Mouse (Mus musculus) embryonic facial prominence, embryonic 12.5 days (tissue): ENCODE measurements around the gene Elavl3. TPM values are rescaled to one million over a fixed set of nuclear protein-coding genes. Genes with fewer than 3 reads are reported as not detected.

Source experiments
- ATAC-seq: fragments of 200-750 bp; cut with Nextera tagmentation; 2 replicates; pipeline ENCODE4 v1.8.0; 2017; ENCODE audit not compliant: insufficient number of reproducible peaks, insufficient read depth, low FRiP score, low TSS enrichment
- H3K27ac ChIP-seq: fragments of 300-500 bp; sonication (generic); 2 replicates; pipeline ENCODE4 v1.5.1; 2016; ENCODE audit warnings: mild to moderate bottlenecking
- H3K27me3 ChIP-seq: fragments of 300-500 bp; sonication (generic); 2 replicates; pipeline ENCODE4 v1.6.1; 2016; ENCODE audit warnings: mild to moderate bottlenecking, moderate library complexity
- H3K36me3 ChIP-seq: fragments of 300-500 bp; sonication (generic); 2 replicates; pipeline ENCODE4 v1.6.1; 2016; ENCODE audit warnings: mild to moderate bottlenecking
- H3K4me1 ChIP-seq: fragments of 300-500 bp; sonication (generic); 2 replicates; pipeline ENCODE4 v1.6.1; 2016
- H3K4me2 ChIP-seq: fragments of 300-500 bp; sonication (generic); replicated peaks from 2 replicates; pipeline ENCODE4 v1.6.1; 2016; ENCODE audit warnings: mild to moderate bottlenecking, moderate library complexity
- H3K4me3 ChIP-seq: fragments of 300-500 bp; sonication (generic); 2 replicates; pipeline ENCODE4 v1.5.1; 2016; ENCODE audit warnings: mild to moderate bottlenecking
- H3K9ac ChIP-seq: fragments of 300-500 bp; sonication (generic); 2 replicates; pipeline ENCODE4 v1.6.1; 2016; ENCODE audit warnings: mild to moderate bottlenecking, moderate library complexity
- H3K9me3 ChIP-seq: fragments of 300-500 bp; sonication (generic); 2 replicates; pipeline ENCODE4 v1.6.1; 2016; ENCODE audit warnings: mild to moderate bottlenecking, moderate library complexity
- WGBS: fragments of 180-500 bp; shearing (Covaris S2); methylation state at CpG from one replicate; pipeline ENCODE4 v1.1.7; 2016; 5-methylcytosine and 5-hydroxymethylcytosine counted together
- polyA plus RNA-seq: library from polyadenylated mRNA; unstranded; fragments of >200 nt; fragmentation: Nextera tagmentation; extraction: Ambion mirVana; gene quantifications from 2 replicates; pipeline ENCODE4 v1.2.1, GENCODE M21; 2016

Elavl3 gene
- polyA plus RNA-seq, 1 experiment from 2014 or later: 6.4 TPM

DNA sequence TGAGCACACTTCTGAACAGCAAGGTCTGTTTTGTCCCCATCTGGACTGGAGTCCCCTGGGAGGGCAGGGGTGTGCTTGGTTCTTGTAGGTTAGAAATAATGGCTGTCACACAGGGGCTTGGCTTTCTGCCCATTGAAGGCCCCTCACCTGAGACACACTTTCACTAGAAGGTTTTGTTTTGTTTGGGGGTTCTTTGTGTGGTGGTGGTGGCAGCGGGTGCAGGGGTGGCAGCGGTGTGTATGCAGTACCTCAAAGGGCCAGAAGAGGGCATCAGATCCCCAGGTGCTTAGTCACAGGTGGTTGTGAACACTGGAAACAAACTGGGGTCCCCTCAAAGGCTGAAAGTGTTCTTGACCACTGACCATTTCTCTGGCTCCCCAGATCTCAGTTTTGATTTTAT, 73.9 kb downstream of the Elavl3 start:
- H3K9me3 ChIP-seq: no peaks in the 10 kb centered on the region
- no peak overlapping the region for H3K4me3 ChIP-seq
- 29% methylated on average over 2 of the region's 2 CpGs for WGBS
- H3K9ac ChIP-seq: no peak overlapping the region
- no peaks in the 10 kb centered on the region for H3K4me1 ChIP-seq
- H3K36me3 ChIP-seq: no peaks in the 10 kb centered on the region
- no peak for ATAC-seq
- no peak overlapping the region for H3K27ac ChIP-seq
- H3K27me3 ChIP-seq: no peaks in the 10 kb centered on the region
- no peak overlapping the region for H3K4me2 ChIP-seq

DNA sequence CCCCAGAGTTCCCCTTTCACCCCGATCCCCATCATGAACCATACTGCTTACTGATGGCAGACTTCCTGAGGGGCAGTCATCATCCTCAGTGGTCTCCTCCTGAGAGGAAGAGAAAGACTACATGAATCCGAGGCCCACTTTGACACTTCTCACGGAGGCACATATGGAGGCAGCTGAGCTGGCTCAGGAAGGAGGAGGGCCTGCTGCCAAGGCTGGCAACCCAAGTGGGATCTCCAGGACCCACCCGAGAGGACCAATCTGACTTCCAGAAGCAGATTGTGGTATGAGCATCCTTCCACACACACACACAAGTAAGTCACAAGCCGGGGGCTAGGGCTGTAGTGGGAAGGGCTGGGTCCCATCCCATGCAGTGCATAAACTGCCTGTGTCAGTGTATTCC, 74.5 kb downstream of the Elavl3 start:
- no peaks in the 10 kb centered on the region for H3K9me3 ChIP-seq
- no peak for ATAC-seq
- no peak overlapping the region for H3K4me2 ChIP-seq
- H3K4me3 ChIP-seq: no peak overlapping the region
- H3K27me3 ChIP-seq: no peaks in the 10 kb centered on the region
- WGBS: 82% methylated on average over 5 of the region's 5 CpGs
- H3K27ac ChIP-seq: no peak overlapping the region
- H3K4me1 ChIP-seq: no peaks in the 10 kb centered on the region
- no peak overlapping the region for H3K9ac ChIP-seq
- no peaks in the 10 kb centered on the region for H3K36me3 ChIP-seq

DNA sequence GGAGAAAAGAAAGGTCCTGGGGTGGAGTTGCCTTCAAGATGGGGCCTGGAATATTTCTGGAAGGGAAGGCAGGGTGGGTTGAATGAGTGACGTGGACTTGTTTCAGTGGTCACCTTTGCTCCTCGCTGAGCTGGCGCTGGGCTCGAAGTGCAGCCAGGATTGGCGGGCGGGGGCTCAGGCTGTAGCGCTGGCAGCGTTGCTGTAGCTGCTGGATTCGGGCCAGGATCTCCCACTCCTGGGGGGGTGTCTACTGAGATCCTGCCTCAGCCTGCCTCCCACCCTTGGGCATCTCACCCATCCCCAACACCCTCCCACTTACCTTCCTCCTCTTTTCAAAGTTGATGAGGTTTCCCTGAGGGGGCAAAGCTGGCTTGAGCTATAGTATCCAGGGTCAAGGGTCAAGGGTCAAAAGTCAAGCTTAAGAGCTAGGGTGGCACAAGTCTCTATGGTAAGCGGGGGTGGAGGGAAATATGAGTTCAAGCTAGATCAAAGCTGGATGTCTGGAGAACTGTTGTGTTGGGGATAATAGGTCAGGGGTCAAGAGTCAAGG, 75.1 kb downstream of the Elavl3 start:
- Histone ChIP-seq H3K27me3 (no peaks in the 10 kb centered on the region), H3K27ac (no peak overlapping the region), H3K36me3 (no peaks in the 10 kb centered on the region), H3K4me1 (no peaks in the 10 kb centered on the region), H3K9ac (no peak overlapping the region), H3K4me3 (no peak overlapping the region), H3K9me3 (no peaks in the 10 kb centered on the region), H3K4me2 (no peak overlapping the region)
- WGBS: 87% methylated on average over 10 of the region's 10 CpGs
- ATAC-seq: no peak

DNA sequence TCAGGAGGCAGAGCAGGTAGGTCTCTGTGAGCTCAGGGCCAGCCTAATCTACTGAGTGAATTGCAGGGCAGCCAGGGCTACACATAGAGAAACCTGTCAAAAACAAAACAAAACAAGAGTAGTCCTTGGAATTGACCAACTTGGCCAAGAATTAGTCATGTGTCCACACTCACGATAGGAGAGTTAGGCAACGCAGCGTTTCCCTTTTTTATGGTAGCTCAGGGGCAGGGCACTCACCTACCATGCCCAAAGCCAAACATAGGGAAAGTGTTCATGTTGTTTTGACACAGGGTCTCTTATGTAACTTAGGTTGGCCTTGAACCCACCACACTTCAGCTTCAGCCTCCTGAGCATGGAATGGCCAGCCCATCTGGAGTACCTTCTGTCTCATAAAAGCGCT, 82.5 kb downstream of the Elavl3 start:
- Histone ChIP-seq H3K4me1 (no peaks in the 10 kb centered on the region), H3K27ac (no peak overlapping the region), H3K4me3 (no peak overlapping the region), H3K36me3 (no peaks in the 10 kb centered on the region), H3K9ac (no peak overlapping the region), H3K9me3 (no peaks in the 10 kb centered on the region), H3K27me3 (no peaks in the 10 kb centered on the region), H3K4me2 (no peak overlapping the region)
- 89% methylated on average over 4 of the region's 4 CpGs for WGBS
- ATAC-seq: no peak

DNA sequence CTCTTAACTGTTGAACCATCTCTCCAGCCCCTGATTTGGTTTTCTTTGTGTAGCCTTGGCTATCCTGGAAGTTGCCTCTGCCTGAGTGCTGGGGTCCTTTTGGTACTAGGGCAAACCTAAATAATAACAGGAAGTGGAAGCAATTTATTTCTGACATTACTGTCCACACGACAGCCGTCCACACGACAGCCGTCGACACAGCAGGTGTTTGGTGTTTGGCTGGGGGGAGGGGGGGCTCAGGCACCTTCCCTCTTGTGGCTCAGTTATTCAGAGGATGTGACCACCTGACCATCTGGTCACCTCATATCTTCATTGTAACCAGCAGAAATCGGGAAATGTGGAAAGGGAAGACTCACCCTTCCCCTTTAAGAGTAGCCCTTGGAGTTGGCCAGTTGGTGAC, 82.9 kb downstream of the Elavl3 start:
- H3K9me3 ChIP-seq: no peaks in the 10 kb centered on the region
- no peak overlapping the region for H3K27ac ChIP-seq
- no peak overlapping the region for H3K9ac ChIP-seq
- H3K36me3 ChIP-seq: no peaks in the 10 kb centered on the region
- ATAC-seq: no peak
- no peaks in the 10 kb centered on the region for H3K27me3 ChIP-seq
- H3K4me1 ChIP-seq: no peaks in the 10 kb centered on the region
- H3K4me2 ChIP-seq: no peak overlapping the region
- no peak overlapping the region for H3K4me3 ChIP-seq
- 60% methylated on average over 6 of the region's 6 CpGs for WGBS

Other genes with a start within 250 kb of the Elavl3 start
- gene Angptl8, start 216.5 kb downstream of the Elavl3 start, polyA plus RNA-seq: 0.96 and 1.7 TPM in 2 replicates
- gene Dock6, start 199.4 kb downstream of the Elavl3 start, polyA plus RNA-seq: 30.8 and 33.3 TPM in 2 replicates
- gene Rab3d, start 133.8 kb downstream of the Elavl3 start, polyA plus RNA-seq: 10.2 and 11.1 TPM in 2 replicates
- gene Ccdc159, start 124.6 kb downstream of the Elavl3 start, polyA plus RNA-seq: 5.3 and 5.6 TPM in 2 replicates
- 40.5 and 42.4 TPM in 2 replicates for gene Tmem205, start 124.5 kb downstream of the Elavl3 start, polyA plus RNA-seq
- gene Plppr2, start 115.0 kb downstream of the Elavl3 start, polyA plus RNA-seq: 15.9 and 16.2 TPM in 2 replicates
- gene Swsap1, start 96.3 kb downstream of the Elavl3 start, polyA plus RNA-seq: 5.6 and 7.0 TPM in 2 replicates
- 6.6 and 7.8 TPM in 2 replicates for gene Epor, start 88.5 kb downstream of the Elavl3 start, polyA plus RNA-seq
- gene Rgl3, start 62.6 kb downstream of the Elavl3 start, polyA plus RNA-seq: 1.3 and 1.4 TPM in 2 replicates
- gene Ccdc151, start 49.4 kb downstream of the Elavl3 start, polyA plus RNA-seq: 2.0 and 2.2 TPM in 2 replicates
- gene Prkcsh, start 49.2 kb downstream of the Elavl3 start, polyA plus RNA-seq: 113 and 115 TPM in 2 replicates
- not detected in 2 replicates for gene Gm49318, start 19.2 kb upstream of the Elavl3 start, polyA plus RNA-seq
- 15.0 and 15.8 TPM in 2 replicates for gene Zfp653, start 19.4 kb upstream of the Elavl3 start, polyA plus RNA-seq
- gene Ecsit, start 33.4 kb upstream of the Elavl3 start, polyA plus RNA-seq: 36.7 and 38.0 TPM in 2 replicates
- 2.1 and 3.3 TPM in 2 replicates for gene Cnn1, start 47.2 kb upstream of the Elavl3 start, polyA plus RNA-seq
- 185 and 200 TPM in 2 replicates for gene Elof1, start 65.1 kb upstream of the Elavl3 start, polyA plus RNA-seq
- gene Acp5, start 83.7 kb upstream of the Elavl3 start, polyA plus RNA-seq: 8.2 and 8.5 TPM in 2 replicates
- gene Pigyl, start 104.8 kb upstream of the Elavl3 start, polyA plus RNA-seq: 63.5 and 66.1 TPM in 2 replicates
- 0.17 and 0.20 TPM in 2 replicates for gene Zfp872, start 136.1 kb upstream of the Elavl3 start, polyA plus RNA-seq
- 12.4 and 12.5 TPM in 2 replicates for gene Zfp809, start 173.7 kb upstream of the Elavl3 start, polyA plus RNA-seq
- 7.5 and 7.6 TPM in 2 replicates for gene Zfp599, start 207.9 kb upstream of the Elavl3 start, polyA plus RNA-seq